Mouse (Mus musculus): ENCODE results near the gene Umod. TPM values are rescaled to one million over a fixed set of nuclear protein-coding genes. Genes with fewer than 3 reads are reported as not detected.

Gene Umod
- polyA plus RNA-seq (2015; fragmentation: Nextera tagmentation; extraction: Ambion mirVana), result not detected in 2 replicates

DNA sequence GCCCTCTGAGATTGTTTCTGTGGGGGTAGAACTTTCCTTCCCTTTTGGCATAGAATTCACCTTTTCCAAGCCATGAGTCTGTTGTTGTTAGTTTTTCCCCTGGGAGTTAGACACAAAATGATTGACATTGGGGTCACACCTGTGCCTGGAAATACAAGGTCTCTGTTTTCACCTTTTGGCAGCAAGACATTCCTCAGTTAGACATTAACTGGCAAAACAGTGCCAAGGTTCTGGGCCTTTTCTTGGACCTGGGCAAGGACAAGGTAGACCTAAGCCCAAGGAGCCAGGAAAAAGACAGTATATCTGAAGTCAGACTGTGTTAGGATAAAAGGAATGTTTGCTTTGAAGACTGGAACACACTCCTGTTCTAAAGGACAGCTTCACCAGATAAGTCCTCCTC is at the start of gene Umod:
TSS of gene Umod (minus strand) at position 27 of the 400 bp plus-strand sequence.
- H3K4me2 ChIP-seq (replicated peaks), result no peak within 1 kb of the TSS
- no peaks in the 10 kb centered on the region for H3K36me3 ChIP-seq
- no peaks in the 10 kb centered on the region for H3K4me1 ChIP-seq
- H3K9ac ChIP-seq, result no peak within 1 kb of the TSS
- H3K9me3 ChIP-seq, result no peaks in the 10 kb centered on the region
- H3K27ac ChIP-seq, result no peak within 1 kb of the TSS
- no peak for ATAC-seq (ENCODE audit: low FRiP score, low read depth)
- H3K27me3 ChIP-seq, result no peaks in the 10 kb centered on the region
- H3K4me3 ChIP-seq, result no peak within 1 kb of the TSS

DNA sequence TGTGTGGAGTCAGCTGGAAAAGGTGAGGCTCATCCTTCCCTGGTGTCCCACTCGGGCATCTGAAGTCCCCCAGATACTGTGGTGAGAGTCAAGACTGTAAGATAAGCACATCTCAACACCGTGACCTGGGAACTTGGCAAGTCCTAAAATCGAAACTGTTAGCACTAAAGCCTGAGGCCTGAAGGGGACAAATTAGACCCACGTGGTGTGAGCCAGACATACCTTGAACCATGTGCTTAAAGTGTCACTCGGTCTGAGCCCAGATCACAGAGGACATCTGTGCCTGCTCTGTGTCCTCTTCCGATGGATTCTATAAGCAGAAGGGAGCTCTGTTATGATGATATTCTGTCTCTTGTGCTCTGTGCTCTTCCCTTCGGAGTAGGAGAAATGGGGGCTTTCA is 49.5 kb upstream of the Umod start:
- no peak overlapping the region for H3K27ac ChIP-seq
- H3K4me1 ChIP-seq, result no peaks in the 10 kb centered on the region
- WGBS, result 65% methylated on average over 7 of the region's 7 CpGs
- no peaks in the 10 kb centered on the region for H3K36me3 ChIP-seq
- H3K4me2 ChIP-seq (replicated peaks), result no peak overlapping the region
- no peak overlapping the region for H3K9ac ChIP-seq
- no peaks in the 10 kb centered on the region for H3K9me3 ChIP-seq
- ATAC-seq (ENCODE audit: low FRiP score, low read depth), result no peak
- H3K4me3 ChIP-seq, result no peak overlapping the region
- H3K27me3 ChIP-seq, result no peaks in the 10 kb centered on the region

DNA sequence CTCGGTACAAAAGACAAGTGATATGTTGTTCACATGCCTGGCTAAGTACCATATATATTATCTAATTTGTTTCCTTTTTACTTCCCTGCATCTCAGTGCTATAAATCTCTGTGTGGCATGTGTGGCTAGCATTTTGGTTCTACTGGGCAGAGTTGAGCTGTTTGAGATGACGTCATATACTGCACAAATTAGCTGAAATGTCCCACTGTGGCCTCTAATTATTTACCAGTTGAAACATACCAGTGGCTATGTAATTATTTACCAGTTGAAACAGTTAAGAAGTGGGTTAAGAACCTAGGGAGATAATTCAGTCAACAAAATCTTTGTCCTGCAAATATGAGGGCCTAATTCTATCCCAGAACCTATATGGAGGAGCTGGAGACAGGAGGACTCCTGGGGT is 48.5 kb upstream of the Umod start:
- Histone ChIP-seq H3K4me1 (no peaks in the 10 kb centered on the region), H3K27ac (no peak overlapping the region), H3K4me3 (no peak overlapping the region), H3K9ac (no peak overlapping the region), H3K9me3 (no peaks in the 10 kb centered on the region), H3K27me3 (no peaks in the 10 kb centered on the region), H3K36me3 (no peaks in the 10 kb centered on the region), H3K4me2 (replicated peaks) (no peak overlapping the region)
- WGBS, result 38% methylated on average over 2 of the region's 2 CpGs
- no peak for ATAC-seq (ENCODE audit: low FRiP score, low read depth)

DNA sequence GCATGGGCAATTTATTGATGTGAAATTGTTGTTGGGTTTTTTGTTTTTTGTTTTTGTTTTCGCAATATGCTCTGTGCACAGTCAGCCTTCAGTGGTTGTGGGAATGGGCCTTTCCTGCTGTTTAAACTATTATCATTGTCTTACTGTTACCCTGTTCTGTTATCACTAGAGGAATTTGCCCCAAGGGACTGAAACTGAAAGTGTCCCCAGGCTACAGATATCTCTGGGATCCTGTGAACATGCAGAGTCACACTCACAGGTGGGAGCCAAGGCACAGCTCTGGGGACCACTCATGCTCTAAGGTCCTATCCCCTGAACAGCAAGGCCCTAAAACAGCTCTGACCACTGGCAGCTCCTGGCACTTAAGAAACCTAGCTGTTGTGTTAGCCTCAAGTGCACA is 48.1 kb upstream of the Umod start:
- Histone ChIP-seq H3K4me2 (replicated peaks) (no peak overlapping the region), H3K9ac (no peak overlapping the region), H3K4me1 (no peaks in the 10 kb centered on the region), H3K27ac (no peak overlapping the region), H3K27me3 (no peaks in the 10 kb centered on the region), H3K36me3 (no peaks in the 10 kb centered on the region), H3K9me3 (no peaks in the 10 kb centered on the region), H3K4me3 (no peak overlapping the region)
- WGBS, result 96% methylated on average over 1 of the region's 1 CpGs
- no peak for ATAC-seq (ENCODE audit: low FRiP score, low read depth)

DNA sequence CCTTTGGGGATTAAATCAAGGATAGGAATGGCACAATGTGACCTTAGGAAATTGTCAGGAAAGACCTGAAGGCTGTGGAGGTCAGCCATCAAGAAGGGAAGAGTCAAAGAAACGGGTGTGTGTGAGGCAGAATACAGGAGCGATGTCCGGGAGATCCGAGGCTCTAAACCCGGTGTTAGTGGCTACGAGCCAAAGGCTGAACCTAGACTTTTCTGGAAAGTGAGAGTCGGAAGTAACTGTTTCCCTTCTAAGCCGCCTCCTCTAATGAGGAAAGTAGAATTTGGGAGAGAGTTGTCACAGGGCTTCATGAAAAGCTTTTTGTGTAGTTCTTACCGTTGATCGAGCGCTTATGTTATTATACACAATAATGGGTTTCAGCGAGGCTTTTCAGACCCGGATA is 47.4 kb upstream of the Umod start:
- Histone ChIP-seq H3K27me3 (no peaks in the 10 kb centered on the region), H3K9me3 (no peaks in the 10 kb centered on the region), H3K4me2 (replicated peaks) (no peak overlapping the region), H3K36me3 (no peaks in the 10 kb centered on the region), H3K4me1 (no peaks in the 10 kb centered on the region), H3K4me3 (no peak overlapping the region), H3K9ac (no peak overlapping the region), H3K27ac (no peak overlapping the region)
- WGBS, result 78% methylated on average over 13 of the region's 13 CpGs
- ATAC-seq (ENCODE audit: low FRiP score, low read depth), result no peak

DNA sequence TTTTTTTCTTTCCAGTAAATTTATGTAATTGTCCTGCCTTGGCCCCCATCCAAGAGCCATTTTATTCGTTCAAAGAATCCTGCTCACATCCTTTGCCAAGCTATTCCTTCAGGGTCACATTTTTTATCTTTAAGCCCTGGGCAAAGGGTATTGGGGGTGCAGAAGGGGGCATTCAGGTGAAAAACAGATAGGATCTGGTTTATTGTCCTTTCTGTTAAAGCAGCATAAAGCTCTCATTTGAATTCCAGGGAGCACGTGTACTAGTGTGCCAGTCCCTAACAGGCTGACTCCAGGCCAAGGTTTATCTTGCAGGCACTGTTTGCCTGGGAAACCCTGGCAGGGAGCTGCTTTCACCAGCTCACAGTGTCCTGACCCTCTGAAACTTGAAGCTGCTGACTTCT is 46.8 kb upstream of the Umod start:
- no peak overlapping the region for H3K4me3 ChIP-seq
- H3K4me1 ChIP-seq, result no peaks in the 10 kb centered on the region
- no peaks in the 10 kb centered on the region for H3K36me3 ChIP-seq
- H3K9ac ChIP-seq, result no peak overlapping the region
- H3K4me2 ChIP-seq (replicated peaks), result no peak overlapping the region
- no peak for ATAC-seq (ENCODE audit: low FRiP score, low read depth)
- H3K9me3 ChIP-seq, result no peaks in the 10 kb centered on the region
- 37% methylated on average over 2 of the region's 2 CpGs for WGBS
- no peak overlapping the region for H3K27ac ChIP-seq
- no peaks in the 10 kb centered on the region for H3K27me3 ChIP-seq

DNA sequence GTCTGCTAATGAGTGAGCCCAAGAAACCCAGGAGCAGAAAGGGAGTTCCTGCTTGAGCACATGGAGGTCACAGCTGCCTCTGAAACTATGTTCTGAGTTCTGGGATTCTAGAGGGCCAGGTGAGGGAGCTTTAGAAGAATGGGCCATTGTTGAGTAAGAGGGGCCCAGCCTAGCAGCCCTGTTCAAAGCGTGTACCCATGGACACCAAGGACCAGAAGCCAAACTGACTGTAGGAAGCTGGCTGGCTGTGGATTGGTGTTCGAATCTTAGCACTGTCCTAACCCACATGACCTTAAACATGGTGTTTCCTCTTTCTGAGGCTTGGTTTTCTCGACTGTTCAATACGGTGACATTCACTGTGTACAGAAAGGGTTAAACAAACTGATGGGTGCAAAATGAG is 44.3 kb upstream of the Umod start, which contains the start of gene Pdilt:
TSS of gene Pdilt (minus strand) at position 101 of the 400 bp plus-strand sequence.
- no peak for ATAC-seq (ENCODE audit: low FRiP score, low read depth)
- H3K9me3 ChIP-seq, result no peaks in the 10 kb centered on the region
- H3K4me1 ChIP-seq, result no peaks in the 10 kb centered on the region
- H3K9ac ChIP-seq, result no peak within 1 kb of the TSS
- no peaks in the 10 kb centered on the region for H3K27me3 ChIP-seq
- H3K4me3 ChIP-seq, result no peak within 1 kb of the TSS
- no peaks in the 10 kb centered on the region for H3K36me3 ChIP-seq
- H3K27ac ChIP-seq, result no peak within 1 kb of the TSS
- 75% methylated on average over 4 of the region's 4 CpGs for WGBS
- H3K4me2 ChIP-seq (replicated peaks), result no peak within 1 kb of the TSS

DNA sequence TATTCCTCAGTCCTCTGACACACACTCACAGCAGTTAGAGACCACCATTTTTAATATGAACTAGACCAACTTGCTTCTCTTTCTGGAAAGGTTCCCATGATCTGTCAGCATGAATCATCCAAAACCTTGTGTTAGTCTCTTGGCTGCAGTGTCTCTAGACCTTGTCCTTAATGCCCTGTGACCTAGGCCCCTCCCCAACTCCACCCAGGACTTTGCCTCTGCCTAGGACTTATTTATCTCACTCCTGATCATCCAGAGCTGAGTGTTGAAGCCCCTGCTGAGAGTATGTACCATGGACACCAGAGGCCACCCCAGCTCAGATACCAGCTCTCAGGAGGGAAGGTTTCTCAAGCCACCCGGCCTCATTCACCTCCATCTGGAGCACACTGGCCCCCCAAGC is 43.3 kb upstream of the Umod start:
- 63% methylated on average over 1 of the region's 1 CpGs for WGBS
- no peaks in the 10 kb centered on the region for H3K36me3 ChIP-seq
- no peak overlapping the region for H3K9ac ChIP-seq
- H3K4me1 ChIP-seq, result no peaks in the 10 kb centered on the region
- no peak overlapping the region for H3K4me2 ChIP-seq (replicated peaks)
- H3K27ac ChIP-seq, result no peak overlapping the region
- ATAC-seq (ENCODE audit: low FRiP score, low read depth), result no peak
- H3K9me3 ChIP-seq, result no peaks in the 10 kb centered on the region
- H3K27me3 ChIP-seq, result no peaks in the 10 kb centered on the region
- H3K4me3 ChIP-seq, result no peak overlapping the region

DNA sequence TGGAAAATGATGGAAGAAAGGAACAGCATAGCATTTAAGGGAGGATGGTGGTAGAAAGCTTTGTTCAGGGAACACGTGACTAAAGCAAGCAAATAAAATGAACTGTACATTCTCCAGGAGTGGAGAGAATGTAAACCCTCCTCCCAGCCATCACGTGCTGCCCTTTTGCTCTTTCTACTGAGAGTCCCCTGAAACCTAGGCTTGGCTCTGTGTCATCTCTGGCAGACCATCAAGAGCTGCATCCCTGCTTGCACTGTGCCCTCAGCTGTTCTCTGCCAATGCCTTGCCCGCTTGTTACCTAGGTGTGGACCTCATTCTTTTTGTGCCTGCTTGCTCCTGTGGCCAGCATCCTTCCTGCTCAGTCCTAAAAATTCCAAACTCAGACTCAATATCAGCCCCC is 42.7 kb upstream of the Umod start:
- Histone ChIP-seq H3K4me2 (replicated peaks) (no peak overlapping the region), H3K9me3 (no peaks in the 10 kb centered on the region), H3K4me3 (no peak overlapping the region), H3K36me3 (no peaks in the 10 kb centered on the region), H3K9ac (no peak overlapping the region), H3K27ac (no peak overlapping the region), H3K27me3 (no peaks in the 10 kb centered on the region), H3K4me1 (no peaks in the 10 kb centered on the region)
- no peak for ATAC-seq (ENCODE audit: low FRiP score, low read depth)
- 78% methylated on average over 3 of the region's 3 CpGs for WGBS

DNA sequence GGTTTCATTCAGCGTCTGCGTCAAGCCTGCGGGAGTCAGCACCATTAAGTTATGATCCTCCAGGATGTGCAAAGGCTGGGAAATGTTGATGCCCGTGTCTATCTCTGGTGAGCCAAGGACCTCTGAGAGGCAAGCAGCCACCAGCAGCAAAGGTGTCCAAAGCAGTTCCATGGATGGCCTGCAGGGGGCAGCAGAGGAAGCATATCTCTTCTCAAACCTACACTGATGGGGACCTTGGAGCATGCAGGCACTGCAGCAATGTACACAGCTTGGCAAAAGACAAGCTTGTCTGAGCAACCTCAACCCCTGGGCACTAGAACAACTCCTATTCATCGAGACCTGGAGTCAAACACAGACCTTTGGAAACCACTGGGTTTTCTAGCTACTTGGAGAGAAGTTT is 40.6 kb upstream of the Umod start:
- Histone ChIP-seq H3K27me3 (no peaks in the 10 kb centered on the region), H3K4me2 (replicated peaks) (no peak overlapping the region), H3K27ac (no peak overlapping the region), H3K9ac (no peak overlapping the region), H3K4me1 (no peaks in the 10 kb centered on the region), H3K36me3 (no peaks in the 10 kb centered on the region), H3K9me3 (no peaks in the 10 kb centered on the region), H3K4me3 (no peak overlapping the region)
- 53% methylated on average over 5 of the region's 5 CpGs for WGBS
- ATAC-seq (ENCODE audit: low FRiP score, low read depth), result peak; percentile 19; the same call in 1 of the 2 replicates

DNA sequence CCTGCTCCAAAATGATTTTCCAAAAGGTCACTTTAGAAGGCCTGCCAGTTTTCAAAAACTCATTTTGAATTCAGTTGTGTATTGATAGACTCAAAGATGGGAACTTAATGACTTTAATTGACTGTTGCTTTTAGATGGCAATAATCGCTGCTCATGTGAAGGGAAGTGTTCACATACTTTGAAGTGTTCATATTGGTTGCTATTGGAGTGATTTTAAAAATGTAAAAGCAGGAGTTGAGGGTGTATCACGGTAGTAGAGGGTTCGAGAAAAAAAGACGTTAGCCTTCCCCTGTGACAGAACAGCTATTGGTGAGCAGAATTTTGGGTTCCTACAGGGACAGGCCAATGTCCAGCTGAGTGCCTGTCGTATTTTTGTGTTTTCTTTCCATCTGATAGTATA is 40.1 kb upstream of the Umod start, which contains the start of gene Acsm5:
TSS of gene Acsm5 (plus strand) at position 301 of the 400 bp plus-strand sequence.
- no peak for ATAC-seq (ENCODE audit: low FRiP score, low read depth)
- WGBS, result 80% methylated on average over 5 of the region's 5 CpGs
- no peaks in the 10 kb centered on the region for H3K27me3 ChIP-seq
- H3K27ac ChIP-seq, result no peak within 1 kb of the TSS
- H3K9me3 ChIP-seq, result no peaks in the 10 kb centered on the region
- H3K4me3 ChIP-seq, result no peak within 1 kb of the TSS
- no peak within 1 kb of the TSS for H3K4me2 ChIP-seq (replicated peaks)
- H3K9ac ChIP-seq, result no peak within 1 kb of the TSS
- H3K4me1 ChIP-seq, result no peaks in the 10 kb centered on the region
- no peaks in the 10 kb centered on the region for H3K36me3 ChIP-seq

DNA sequence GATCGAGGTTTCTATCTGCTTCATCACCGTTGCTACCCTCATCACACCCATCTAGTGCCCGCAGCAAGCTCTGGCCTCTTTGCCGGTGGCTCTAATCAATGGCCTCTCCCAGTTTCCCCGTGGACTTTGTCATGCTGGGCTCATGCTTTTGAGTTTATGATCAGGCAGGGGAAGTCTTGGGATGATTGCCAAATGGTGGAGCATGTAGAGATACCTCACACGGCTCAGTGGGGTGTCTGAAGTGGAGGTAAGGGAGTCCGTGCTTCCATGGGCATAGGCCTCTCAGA is 37.1 kb upstream of the Umod start:
- Histone ChIP-seq H3K27me3 (no peaks in the 10 kb centered on the region), H3K9ac (no peak overlapping the region), H3K36me3 (no peaks in the 10 kb centered on the region), H3K27ac (no peak overlapping the region), H3K4me3 (no peak overlapping the region), H3K4me2 (replicated peaks) (no peak overlapping the region), H3K4me1 (no peaks in the 10 kb centered on the region), H3K9me3 (no peaks in the 10 kb centered on the region)
- no peak for ATAC-seq (ENCODE audit: low FRiP score, low read depth)
- 86% methylated on average over 7 of the region's 7 CpGs for WGBS

DNA sequence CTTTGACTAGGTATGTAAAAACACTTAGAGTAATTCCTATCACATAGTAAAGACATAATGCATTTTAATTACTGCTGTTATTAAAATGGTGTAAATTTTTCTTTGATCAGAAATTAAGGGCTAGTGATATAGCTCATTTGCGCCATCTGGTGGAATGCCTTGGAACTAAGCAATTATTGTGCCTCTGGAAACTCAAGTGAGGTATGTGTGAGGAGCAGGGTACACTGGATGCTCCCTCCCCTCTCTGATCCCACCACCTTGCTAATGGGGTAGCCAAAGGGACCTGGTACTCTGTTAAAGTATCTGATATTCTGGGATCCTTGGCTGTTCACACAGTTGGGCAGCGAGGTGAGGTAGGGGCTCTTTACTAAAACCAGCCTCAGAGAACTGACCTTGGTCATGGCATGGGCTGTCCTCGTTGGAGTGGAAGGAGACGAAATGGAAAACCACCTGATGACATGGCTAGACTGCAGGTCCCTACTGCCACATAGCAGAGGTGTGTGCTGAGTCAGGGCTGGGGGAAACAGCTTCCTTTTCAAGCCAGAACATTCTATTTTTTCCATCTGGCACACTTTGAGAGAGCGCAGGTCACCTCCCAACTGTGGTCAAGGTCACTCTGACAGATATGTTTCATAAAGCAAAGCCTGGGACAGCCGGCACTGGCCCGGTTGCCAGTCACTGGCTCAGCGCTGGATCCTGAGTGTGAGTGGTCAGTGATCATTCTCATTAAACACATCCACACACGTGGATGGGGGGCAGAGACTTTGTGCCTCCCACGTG is 36.6 kb upstream of the Umod start:
- Histone ChIP-seq H3K9ac (no peak overlapping the region), H3K4me1 (no peaks in the 10 kb centered on the region), H3K4me2 (replicated peaks) (no peak overlapping the region), H3K9me3 (no peaks in the 10 kb centered on the region), H3K36me3 (no peaks in the 10 kb centered on the region), H3K4me3 (no peak overlapping the region), H3K27ac (no peak overlapping the region), H3K27me3 (no peaks in the 10 kb centered on the region)
- WGBS, result 68% methylated on average over 10 of the region's 10 CpGs
- no peak for ATAC-seq (ENCODE audit: low FRiP score, low read depth)

Data from limb, embryonic 13.5 days (tissue).